Mouse (Mus musculus) midbrain, embryonic 12.5 days (tissue): ENCODE measurements around the gene Ltbp3. TPM values are rescaled to one million over a fixed set of nuclear protein-coding genes. Genes with fewer than 3 reads are reported as not detected.

Source experiments
- ATAC-seq: fragments of 200-750 bp; cut with Nextera tagmentation; 2 replicates; pipeline ENCODE4 v1.8.0; 2017; ENCODE audit warnings: low read depth, moderate TSS enrichment, moderate library complexity; ENCODE audit not compliant: low FRiP score
- H3K27ac ChIP-seq: fragments of 300-500 bp; sonication (generic); replicated peaks from 2 replicates; pipeline ENCODE4 v1.5.1; 2016; ENCODE audit warnings: mild to moderate bottlenecking
- H3K27me3 ChIP-seq: fragments of 300-500 bp; sonication (generic); 2 replicates; pipeline ENCODE4 v1.6.1; 2016; ENCODE audit warnings: mild to moderate bottlenecking
- H3K36me3 ChIP-seq: fragments of 300-500 bp; sonication (generic); 2 replicates; pipeline ENCODE4 v1.6.1; 2016
- H3K4me1 ChIP-seq: fragments of 300-500 bp; sonication (generic); 2 replicates; pipeline ENCODE4 v1.6.1; 2016
- H3K4me2 ChIP-seq: fragments of 300-500 bp; sonication (generic); replicated peaks from 2 replicates; pipeline ENCODE4 v1.6.1; 2016; ENCODE audit warnings: mild to moderate bottlenecking, moderate library complexity
- H3K4me3 ChIP-seq: fragments of 300-500 bp; sonication (generic); 2 replicates; pipeline ENCODE4 v1.5.1; 2016; ENCODE audit warnings: mild to moderate bottlenecking
- H3K9ac ChIP-seq: fragments of 300-500 bp; sonication (generic); replicated peaks from 2 replicates; pipeline ENCODE4 v1.6.1; 2016; ENCODE audit warnings: mild to moderate bottlenecking, moderate library complexity
- H3K9me3 ChIP-seq: fragments of 300-500 bp; sonication (generic); 2 replicates; pipeline ENCODE4 v1.6.1; 2016; ENCODE audit warnings: mild to moderate bottlenecking
- WGBS: fragments of 180-500 bp; shearing (Covaris S2); methylation state at CpG from one replicate; pipeline ENCODE4 v1.1.7; 2016; 5-methylcytosine and 5-hydroxymethylcytosine counted together
- polyA plus RNA-seq: library from polyadenylated mRNA; unstranded; fragments of >200 nt; fragmentation: Nextera tagmentation; extraction: Ambion mirVana; gene quantifications from 2 replicates; pipeline ENCODE4 v1.2.1, GENCODE M21; 2016

Ltbp3 gene
- polyA plus RNA-seq, 1 experiment from 2014 or later, result 7.9 TPM

- peak overlapping the region; percentile 81 for H3K4me3 ChIP-seq
- no peaks in the 10 kb centered on the region for H3K27me3 ChIP-seq
- ATAC-seq, result no peak
- 3% methylated on average over 7 of the region's 7 CpGs for WGBS
- peak overlapping the region; percentile 99 for H3K9ac ChIP-seq
- H3K4me2 ChIP-seq, result peak overlapping the region; percentile 91
- no peaks in the 10 kb centered on the region for H3K9me3 ChIP-seq
- 0 out of 2 replicates have a peak overlapping the region, but pooled peaks have one; percentile 20 for H3K27ac ChIP-seq
- H3K4me1 ChIP-seq, result peaks cover 33% of the 10 kb centered on the region
- H3K36me3 ChIP-seq, result peaks cover 41% of the 10 kb centered on the region
These were observed 58.2 kb downstream of the Ltbp3 start for GRCm38 (mm10) chr19:5798700-5799479.

- Histone ChIP-seq H3K9me3 (no peaks in the 10 kb centered on the region), H3K36me3 (peaks cover 40% of the 10 kb centered on the region), H3K4me3 (peak overlapping the region; percentile 81), H3K9ac (peak overlapping the region; percentile 99), H3K27me3 (no peaks in the 10 kb centered on the region), H3K4me2 (peak overlapping the region; percentile 91), H3K27ac (peak overlapping the region; percentile 100), H3K4me1 (peaks cover 40% of the 10 kb centered on the region)
- WGBS, result 0% methylated on average over 10 of the region's 10 CpGs
- ATAC-seq, result no peak
These were observed 59.1 kb downstream of the Ltbp3 start for GRCm38 (mm10) chr19:5799566-5800349.

- H3K4me3 ChIP-seq, result peak overlapping the region; percentile 81
- H3K9ac ChIP-seq, result peak overlapping the region; percentile 99
- no peaks in the 10 kb centered on the region for H3K27me3 ChIP-seq
- peak overlapping the region; percentile 100 for H3K27ac ChIP-seq
- H3K4me2 ChIP-seq, result peak overlapping the region; percentile 91
- H3K4me1 ChIP-seq, result peaks cover 42% of the 10 kb centered on the region
- H3K9me3 ChIP-seq, result no peaks in the 10 kb centered on the region
- ATAC-seq, result no peak
- 0% methylated on average over 2 of the region's 2 CpGs for WGBS
- peaks cover 35% of the 10 kb centered on the region for H3K36me3 ChIP-seq
These were observed 59.6 kb downstream of the Ltbp3 start for GRCm38 (mm10) chr19:5800350-5800631.

GRCm38 (mm10) chr19:5800632-5801431 lies 60.1 kb downstream of the Ltbp3 start:
- Histone ChIP-seq H3K9me3 (no peaks in the 10 kb centered on the region), H3K9ac (peak overlapping the region; percentile 99), H3K27ac (peak overlapping the region; percentile 100), H3K4me2 (peak overlapping the region; percentile 91), H3K36me3 (peaks cover 30% of the 10 kb centered on the region), H3K4me1 (peaks cover 43% of the 10 kb centered on the region), H3K4me3 (peak overlapping the region; percentile 81), H3K27me3 (no peaks in the 10 kb centered on the region)
- no peak for ATAC-seq
- WGBS, result under 1% methylated on average over 19 of the region's 19 CpGs

GRCm38 (mm10) chr19:5801432-5801964 lies 60.8 kb downstream of the Ltbp3 start:
- ATAC-seq, result no peak
- no peaks in the 10 kb centered on the region for H3K27me3 ChIP-seq
- peak overlapping the region; percentile 99 for H3K9ac ChIP-seq
- peak overlapping the region; percentile 100 for H3K27ac ChIP-seq
- 14% methylated on average over 3 of the region's 3 CpGs for WGBS
- H3K4me1 ChIP-seq, result peaks cover 43% of the 10 kb centered on the region
- no peaks in the 10 kb centered on the region for H3K9me3 ChIP-seq
- H3K4me2 ChIP-seq, result peak overlapping the region; percentile 91
- peak overlapping the region; percentile 81 for H3K4me3 ChIP-seq
- peaks cover 23% of the 10 kb centered on the region for H3K36me3 ChIP-seq

- peaks cover 42% of the 10 kb centered on the region for H3K4me1 ChIP-seq
These were observed 61.5 kb downstream of the Ltbp3 start for GRCm38 (mm10) chr19:5802011-5802786.

GRCm38 (mm10) chr19:5802787-5803040 lies 62.0 kb downstream of the Ltbp3 start:
- H3K36me3 ChIP-seq, result peaks cover 11% of the 10 kb centered on the region
- H3K4me3 ChIP-seq, result peak overlapping the region; percentile 81
- peak overlapping the region; percentile 91 for H3K4me2 ChIP-seq
- no peak for ATAC-seq
- 0% methylated on average over 4 of the region's 4 CpGs for WGBS
- H3K9ac ChIP-seq, result peak overlapping the region; percentile 78
- no peaks in the 10 kb centered on the region for H3K9me3 ChIP-seq
- H3K27me3 ChIP-seq, result no peaks in the 10 kb centered on the region
- peaks cover 37% of the 10 kb centered on the region for H3K4me1 ChIP-seq
- peak overlapping the region; percentile 100 for H3K27ac ChIP-seq

More at GRCm38 (mm10) chr19:5802011-5802786, 61.5 kb downstream of the Ltbp3 start:
- Histone ChIP-seq H3K27me3 (no peaks in the 10 kb centered on the region), H3K36me3 (peaks cover 16% of the 10 kb centered on the region), H3K4me2 (peak overlapping the region; percentile 91), H3K9me3 (no peaks in the 10 kb centered on the region), H3K9ac (peak overlapping the region; percentile 99), H3K27ac (peak overlapping the region; percentile 100), H3K4me3 (peak overlapping the region; percentile 81)
- under 1% methylated on average over 25 of the region's 25 CpGs for WGBS
- ATAC-seq, result no peak

- under 1% methylated on average over 65 of the region's 67 CpGs for WGBS
- Histone ChIP-seq H3K36me3 (peaks cover 7% of the 10 kb centered on the region), H3K9me3 (no peaks in the 10 kb centered on the region), H3K4me1 (peaks cover 37% of the 10 kb centered on the region), H3K27ac (peak overlapping the region; percentile 100), H3K27me3 (no peaks in the 10 kb centered on the region), H3K9ac (peak overlapping the region; percentile 78), H3K4me3 (peak overlapping the region; percentile 81), H3K4me2 (peak overlapping the region; percentile 91)
- peak; percentile 99 for ATAC-seq
These were observed 62.6 kb downstream of the Ltbp3 start for GRCm38 (mm10) chr19:5803041-5803880.

GRCm38 (mm10) chr19:5803881-5804279 lies 63.2 kb downstream of the Ltbp3 start:
- peak; percentile 39; the same call in 1 of the 2 replicates for ATAC-seq
- under 1% methylated on average over 16 of the region's 16 CpGs for WGBS
- H3K4me1 ChIP-seq, result peaks cover 41% of the 10 kb centered on the region

GRCm38 (mm10) chr19:5804371-5804899 lies 63.7 kb downstream of the Ltbp3 start:
- Histone ChIP-seq H3K4me2 (peak overlapping the region; percentile 91), H3K27me3 (no peaks in the 10 kb centered on the region), H3K36me3 (no peaks in the 10 kb centered on the region), H3K4me1 (peaks cover 45% of the 10 kb centered on the region), H3K4me3 (0 out of 2 replicates have a peak overlapping the region, but pooled peaks have one; percentile 81), H3K27ac (peak overlapping the region; percentile 100), H3K9ac (peak overlapping the region; percentile 63), H3K9me3 (no peaks in the 10 kb centered on the region)
- 37% methylated on average over 8 of the region's 8 CpGs for WGBS
- no peak for ATAC-seq

More at GRCm38 (mm10) chr19:5803881-5804279, 63.2 kb downstream of the Ltbp3 start:
- Histone ChIP-seq H3K4me2 (peak overlapping the region; percentile 91), H3K9ac (peak overlapping the region; percentile 63), H3K9me3 (no peaks in the 10 kb centered on the region), H3K36me3 (peaks cover 1% of the 10 kb centered on the region; the same call in 1 of the 2 replicates), H3K4me3 (peak overlapping the region; percentile 81), H3K27me3 (no peaks in the 10 kb centered on the region), H3K27ac (peak overlapping the region; percentile 100)
